Mouse (Mus musculus) intestine, postnatal 0 days (tissue): ENCODE measurements around the gene Mipep. TPM values are rescaled to one million over a fixed set of nuclear protein-coding genes. Genes with fewer than 3 reads are reported as not detected.

Experiments used
- ATAC-seq: fragments of 200-750 bp; cut with Nextera tagmentation; 2 replicates; pipeline ENCODE4 v1.8.0; 2017; ENCODE audit warnings: mild to moderate bottlenecking, moderate TSS enrichment, moderate library complexity
- H3K27ac ChIP-seq: fragments of 300-500 bp; sonication (generic); 2 replicates; pipeline ENCODE4 v1.5.1; 2014; ENCODE audit warnings: mild to moderate bottlenecking, low read depth, low read length, moderate library complexity
- H3K27me3 ChIP-seq: fragments of 300-500 bp; sonication (generic); replicated peaks from 2 replicates; pipeline ENCODE4 v1.6.1; 2014; ENCODE audit warnings: low read length, mixed read lengths; ENCODE audit not compliant: control insufficient read depth, insufficient read depth
- H3K36me3 ChIP-seq: fragments of 300-500 bp; sonication (generic); 2 replicates; pipeline ENCODE4 v1.6.1; 2014; ENCODE audit warnings: mild to moderate bottlenecking, moderate library complexity; ENCODE audit not compliant: control insufficient read depth, insufficient read depth
- H3K4me1 ChIP-seq: fragments of 300-500 bp; sonication (generic); replicated peaks from 2 replicates; pipeline ENCODE4 v1.6.1; 2014; ENCODE audit warnings: antibody characterized with exemption, low read length, mixed read lengths; ENCODE audit not compliant: control insufficient read depth, insufficient read depth
- H3K4me2 ChIP-seq: fragments of 300-500 bp; sonication (generic); replicated peaks from 2 replicates; pipeline ENCODE4 v1.6.1; 2014; ENCODE audit warnings: low read depth, mild to moderate bottlenecking, moderate library complexity
- H3K4me3 ChIP-seq: fragments of 300-500 bp; sonication (generic); 2 replicates; pipeline ENCODE4 v1.5.1; 2014; ENCODE audit warnings: low read depth, low read length
- H3K9ac ChIP-seq: fragments of 300-500 bp; sonication (generic); 2 replicates; pipeline ENCODE4 v1.6.1; 2014; ENCODE audit warnings: mild to moderate bottlenecking, low read depth, low read length
- H3K9me3 ChIP-seq: fragments of 300-500 bp; sonication (generic); 2 replicates; pipeline ENCODE4 v1.6.1; 2016; ENCODE audit warnings: mixed run types; ENCODE audit not compliant: control insufficient read depth
- CTCF ChIP-seq: sonication (generic); IDR thresholded peaks from 2 replicates; pipeline ENCODE4 v1.5.1; 2016; ENCODE audit warnings: low read depth, mild to moderate bottlenecking, control low read depth, antibody characterized with exemption, moderate library complexity
- WGBS: fragments of 180-500 bp; shearing (Covaris S2); extraction: QIAGEN DNeasy Blood & Tissue Kit; methylation state at CpG from one replicate; pipeline ENCODE4 v1.1.7; 2014; 5-methylcytosine and 5-hydroxymethylcytosine counted together
- polyA plus RNA-seq: library from polyadenylated mRNA; unstranded; fragments of >200 nt; fragmentation: Nextera tagmentation; extraction: Ambion mirVana; gene quantifications from 2 replicates; pipeline ENCODE4 v1.2.1, GENCODE M21; 2015

The Mipep gene
- polyA plus RNA-seq, 1 experiment from 2014 or later = 7.0 TPM

GRCm38 (mm10) chr14:60856199-60856912 lies 72.0 kb downstream of the Mipep start:
- no peaks in the 10 kb centered on the region for H3K4me1 ChIP-seq
- H3K4me3 ChIP-seq = no peak overlapping the region
- H3K9me3 ChIP-seq = no peaks in the 10 kb centered on the region
- no peaks in the 10 kb centered on the region for H3K27me3 ChIP-seq
- no peak for ATAC-seq
- H3K4me2 ChIP-seq = no peak overlapping the region
- H3K9ac ChIP-seq = no peak overlapping the region
- WGBS = 25% methylated on average over 7 of the region's 7 CpGs
- peaks cover 4% of the 10 kb centered on the region for H3K36me3 ChIP-seq
- no peak for TF ChIP-seq CTCF
- H3K27ac ChIP-seq = no peak overlapping the region

- Histone ChIP-seq H3K4me1 (no peaks in the 10 kb centered on the region), H3K4me2 (no peak overlapping the region), H3K4me3 (no peak overlapping the region), H3K36me3 (no peaks in the 10 kb centered on the region; the same call in 1 of the 2 replicates), H3K9me3 (no peaks in the 10 kb centered on the region), H3K9ac (no peak overlapping the region), H3K27me3 (no peaks in the 10 kb centered on the region), H3K27ac (0 out of 2 replicates have a peak overlapping the region, but pooled peaks have one; percentile 15)
- no peak for TF ChIP-seq CTCF
- no peak for ATAC-seq
- 49% methylated on average over 7 of the region's 7 CpGs for WGBS
Measured at GRCm38 (mm10) chr14:60856913-60857300, 72.5 kb downstream of the Mipep start.

GRCm38 (mm10) chr14:60863396-60863795 lies 79.0 kb downstream of the Mipep start:
- no peaks in the 10 kb centered on the region for H3K36me3 ChIP-seq
- no peaks in the 10 kb centered on the region for H3K4me1 ChIP-seq
- H3K27ac ChIP-seq = no peak overlapping the region
- no peak overlapping the region for H3K4me3 ChIP-seq
- H3K9me3 ChIP-seq = no peaks in the 10 kb centered on the region
- ATAC-seq = no peak
- 70% methylated on average over 3 of the region's 3 CpGs for WGBS
- no peak overlapping the region for H3K4me2 ChIP-seq
- no peak overlapping the region for H3K9ac ChIP-seq
- H3K27me3 ChIP-seq = no peaks in the 10 kb centered on the region
- no peak for TF ChIP-seq CTCF

- H3K27me3 ChIP-seq = no peaks in the 10 kb centered on the region
- no peak for ATAC-seq
- TF ChIP-seq CTCF = no peak
- H3K9me3 ChIP-seq = no peaks in the 10 kb centered on the region
- H3K4me2 ChIP-seq = no peak overlapping the region
- H3K9ac ChIP-seq = no peak overlapping the region
- H3K27ac ChIP-seq = no peak overlapping the region
- peaks cover 5% of the 10 kb centered on the region; the same call in 1 of the 2 replicates for H3K36me3 ChIP-seq
- no peak overlapping the region for H3K4me3 ChIP-seq
- WGBS = 74% methylated on average over 11 of the region's 11 CpGs
- H3K4me1 ChIP-seq = no peaks in the 10 kb centered on the region
Measured at GRCm38 (mm10) chr14:60866399-60866798, 82.0 kb downstream of the Mipep start.

GRCm38 (mm10) chr14:60868325-60868724 lies 84.0 kb downstream of the Mipep start:
- Histone ChIP-seq H3K9ac (no peak overlapping the region), H3K4me2 (no peak overlapping the region), H3K36me3 (peaks cover 5% of the 10 kb centered on the region; the same call in 1 of the 2 replicates), H3K27ac (no peak overlapping the region), H3K4me1 (no peaks in the 10 kb centered on the region), H3K9me3 (no peaks in the 10 kb centered on the region), H3K27me3 (no peaks in the 10 kb centered on the region), H3K4me3 (no peak overlapping the region)
- no peak for TF ChIP-seq CTCF
- 87% methylated on average over 9 of the region's 9 CpGs for WGBS
- ATAC-seq = no peak

GRCm38 (mm10) chr14:60871831-60872230 lies 87.5 kb downstream of the Mipep start:
- no peak for TF ChIP-seq CTCF
- no peak for ATAC-seq
- Histone ChIP-seq H3K4me3 (no peak overlapping the region), H3K27me3 (no peaks in the 10 kb centered on the region), H3K9ac (no peak overlapping the region), H3K27ac (no peak overlapping the region), H3K36me3 (peaks cover 5% of the 10 kb centered on the region; the same call in 1 of the 2 replicates), H3K4me2 (no peak overlapping the region), H3K4me1 (no peaks in the 10 kb centered on the region), H3K9me3 (no peaks in the 10 kb centered on the region)
- 89% methylated on average over 8 of the region's 8 CpGs for WGBS
